Mouse (Mus musculus) small intestine, adult 2 months (tissue): ENCODE results near the gene Vmn2r6. TPM values are rescaled to one million over a fixed set of nuclear protein-coding genes. Genes with fewer than 3 reads are reported as not detected.
"Not testable (repeated sequence)": the region's sequence is repeated elsewhere in the genome, so short reads cannot be mapped to it uniquely, and the experiment has no call there.

Source experiments
- H3K27ac ChIP-seq: fragments of 200-500 bp; 2 replicates; pipeline ENCODE4 v1.5.1; 2012; ENCODE audit warnings: low read depth, low read length, control low read depth, inconsistent platforms; ENCODE audit not compliant: insufficient read depth
- H3K27me3 ChIP-seq: fragments of 200-500 bp; 2 replicates; pipeline ENCODE4 v1.6.1; 2012; ENCODE audit warnings: mild to moderate bottlenecking, moderate library complexity, low read length, inconsistent platforms; ENCODE audit not compliant: control insufficient read depth, insufficient read depth
- H3K36me3 ChIP-seq: fragments of 200-500 bp; 2 replicates; pipeline ENCODE4 v1.6.1; 2012; ENCODE audit warnings: mild to moderate bottlenecking, low read length, control low read depth, inconsistent platforms; ENCODE audit not compliant: control insufficient read depth, insufficient read depth
- H3K4me1 ChIP-seq: fragments of 200-500 bp; 2 replicates; pipeline ENCODE4 v1.6.1; 2012; ENCODE audit warnings: low read length, inconsistent platforms, mixed read lengths; ENCODE audit not compliant: control insufficient read depth, insufficient read depth, insufficient read length
- H3K4me3 ChIP-seq: fragments of 200-500 bp; 2 replicates; pipeline ENCODE4 v1.5.1; 2012; ENCODE audit warnings: low read depth, mild to moderate bottlenecking, control low read depth, inconsistent platforms, low read length, moderate library complexity
- CTCF ChIP-seq: fragments of 200-500 bp; IDR thresholded peaks from 2 replicates; pipeline ENCODE4 v1.5.1; 2012; ENCODE audit warnings: low read depth, mild to moderate bottlenecking, control low read depth, inconsistent platforms, low read length, moderate library complexity, mixed read lengths; ENCODE audit not compliant: insufficient replicate concordance, insufficient read length; ENCODE audit errors: extremely low read depth
- POLR2A ChIP-seq: fragments of 200-500 bp; IDR thresholded peaks from 2 replicates; pipeline ENCODE4 v1.6.1; 2012; ENCODE audit warnings: low read depth, mild to moderate bottlenecking, control low read depth, inconsistent platforms, low read length, moderate library complexity
- WGBS: fragments of 180-500 bp; shearing (Covaris S2); methylation state at CpG from one replicate; pipeline ENCODE4 v1.1.7; 2018; 5-methylcytosine and 5-hydroxymethylcytosine counted together
- polyA plus RNA-seq: library from polyadenylated mRNA; depleted of rRNA; stranded (reverse); fragments of >200 nt; gene quantifications from 2 replicates; pipeline ENCODE4 v1.2.3, GENCODE M21; 2012; rRNA removed

The Vmn2r6 gene
- not detected in 2 replicates for polyA plus RNA-seq

GRCm38 (mm10) chr3:64565730-64566129 is at the start of gene Vmn2r6:
Gene Vmn2r6, minus strand, starts transcription at chr3:64565830.
- not testable (repeated sequence) for H3K27me3 ChIP-seq, H3K4me3 ChIP-seq, H3K4me1 ChIP-seq, H3K27ac ChIP-seq, H3K36me3 ChIP-seq
- 80% methylated on average over 2 of the region's 2 CpGs for WGBS

GRCm38 (mm10) chr3:64587618-64588017 is 22.0 kb upstream of the Vmn2r6 start:
- Histone ChIP-seq H3K4me1 (no peaks in the 10 kb centered on the region), H3K4me3 (no peak overlapping the region), H3K36me3 (no peaks in the 10 kb centered on the region), H3K27me3 (no peaks in the 10 kb centered on the region), H3K27ac (no peak overlapping the region)
- no peak for TF ChIP-seq CTCF
- TF ChIP-seq POLR2A, result no peak
- WGBS, result 68% methylated on average over 9 of the region's 9 CpGs

GRCm38 (mm10) chr3:64568793-64569192 is 3.2 kb upstream of the Vmn2r6 start:
- H3K4me1 ChIP-seq, H3K27ac ChIP-seq, H3K27me3 ChIP-seq, H3K36me3 ChIP-seq, H3K4me3 ChIP-seq: not testable (repeated sequence)
- 4% methylated on average over 2 of the region's 2 CpGs for WGBS

DNA sequence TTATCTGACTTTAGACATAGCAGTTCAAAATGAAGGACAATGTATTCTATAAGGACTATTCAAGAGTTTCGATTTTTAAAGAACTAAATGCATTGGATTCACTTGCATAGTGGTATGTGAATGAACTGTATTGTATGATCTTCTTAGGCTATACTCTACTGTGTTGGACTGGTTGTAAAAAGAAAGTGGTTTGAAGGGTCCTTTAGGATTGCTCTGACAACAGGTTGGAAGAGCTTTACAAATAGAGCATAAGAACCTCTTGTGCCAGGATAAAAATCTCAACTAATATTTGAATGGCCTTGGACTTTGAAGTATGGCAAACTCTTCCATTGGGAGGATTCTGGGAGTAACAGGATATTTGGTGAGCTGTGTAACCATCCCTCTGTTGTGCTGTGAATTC is 42.0 kb downstream of the Vmn2r6 start:
- not testable (repeated sequence) for H3K4me1 ChIP-seq, H3K27ac ChIP-seq, H3K4me3 ChIP-seq, H3K27me3 ChIP-seq, H3K36me3 ChIP-seq
- 81% methylated on average over 1 of the region's 1 CpGs for WGBS

- H3K36me3 ChIP-seq, H3K4me3 ChIP-seq, H3K27ac ChIP-seq, H3K27me3 ChIP-seq, H3K4me1 ChIP-seq: not testable (repeated sequence)
- WGBS, result 100% methylated on average over 1 of the region's 2 CpGs
Observed at GRCm38 (mm10) chr3:64509742-64510141, 55.9 kb downstream of the Vmn2r6 start, which contains the start of gene Vmn2r5. Gene Vmn2r5, minus strand, starts transcription at chr3:64509842.

Other genes starting within 250 kb of the Vmn2r6 start
- not detected in 2 replicates for gene Vmn2r4, start 150.5 kb downstream of the Vmn2r6 start, polyA plus RNA-seq
- gene Vmn2r5, start 56.0 kb downstream of the Vmn2r6 start, polyA plus RNA-seq, result not detected in 2 replicates